Mouse (Mus musculus) thymus, adult 2 months (tissue): ENCODE measurements around the gene Cfap300.

Experiments
- CTCF ChIP-seq: fragments of 200-500 bp; IDR thresholded peaks from 2 replicates; pipeline ENCODE4 v1.5.1; 2012; ENCODE audit warnings: mild to moderate bottlenecking, control low read depth, low read length, moderate library complexity, borderline replicate concordance; ENCODE audit not compliant: control insufficient read depth, poor library complexity, insufficient read depth; ENCODE audit errors: extremely low read depth
- POLR2A ChIP-seq: fragments of 200-500 bp; IDR thresholded peaks from 2 replicates; pipeline ENCODE4 v1.6.1; 2012; ENCODE audit warnings: mild to moderate bottlenecking, low read length, control low read depth, moderate library complexity; ENCODE audit not compliant: control insufficient read depth, poor library complexity, insufficient read depth; ENCODE audit errors: extremely low read depth

DNA sequence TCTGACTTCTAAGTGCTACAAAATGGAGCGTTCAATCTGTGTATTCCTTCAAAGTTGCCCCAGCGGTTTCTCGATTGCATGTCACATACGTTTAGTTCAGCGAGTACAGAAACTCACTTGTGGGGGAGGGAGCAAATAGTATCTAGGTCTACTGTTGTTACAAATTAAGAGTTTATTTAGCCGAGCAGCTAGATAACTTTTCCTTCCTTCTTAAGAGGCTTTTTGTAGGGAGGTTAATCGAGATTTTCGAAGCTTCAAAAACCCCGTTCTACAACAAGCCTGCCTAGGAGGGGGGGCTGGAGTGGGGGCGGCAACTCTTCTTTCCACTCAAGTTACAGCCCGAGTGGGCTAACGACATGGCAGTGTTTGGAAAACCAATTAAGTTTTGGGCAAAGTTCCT is 39.8 kb downstream of the Cfap300 start:
- no peak for TF ChIP-seq CTCF
- no peak for TF ChIP-seq POLR2A
